11 mouse cellular contexts compared by ENCODE assay signal in the genomic region with DNA sequence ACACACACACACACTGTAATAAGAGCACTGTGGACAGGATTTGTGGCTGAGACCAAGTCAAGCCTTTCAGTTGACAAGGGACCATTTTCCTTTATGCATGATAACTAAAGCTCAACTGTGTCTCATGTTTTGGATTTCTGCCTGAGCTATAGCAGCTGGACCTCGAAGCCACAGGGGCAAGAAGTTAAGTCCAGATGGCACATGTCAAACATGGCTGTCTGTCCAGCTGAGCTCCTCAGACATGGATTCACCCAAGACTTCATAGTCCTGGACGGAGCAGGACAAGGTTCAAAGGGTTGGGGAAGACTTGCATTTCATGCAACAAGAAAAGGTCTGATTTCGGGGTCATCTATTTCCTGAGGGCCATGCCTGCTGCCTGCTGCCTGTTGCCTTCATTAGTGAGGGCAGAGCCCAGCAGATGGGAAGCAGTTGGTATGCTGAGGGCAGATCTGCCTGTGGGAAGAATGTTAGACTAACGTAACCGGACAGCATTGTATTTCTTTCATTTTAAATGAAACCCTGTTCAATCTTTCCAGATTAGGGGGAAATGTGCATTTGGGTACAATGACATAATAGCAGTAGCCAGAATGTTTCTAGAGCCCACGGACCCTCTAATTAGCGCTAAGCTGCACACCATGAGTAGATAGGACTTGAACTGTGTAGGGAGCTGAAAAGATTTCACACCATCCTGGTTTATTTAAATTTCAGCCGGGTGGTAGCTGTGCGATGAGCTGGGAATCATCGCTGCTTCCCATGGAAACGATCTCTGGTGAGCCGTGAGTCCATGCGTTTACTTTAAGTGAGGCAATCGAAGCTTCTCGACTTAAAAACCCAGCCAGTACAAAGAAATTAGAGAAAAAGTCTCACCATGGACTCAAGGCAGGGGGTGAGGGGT.
DNase-seq lines count a peak whose midpoint lies in the region; ATAC-seq and TF ChIP-seq lines count a peak whose summit lies in the region.
"Had no signal": no experiment of that assay in that cellular context is flagged by ENCODE, and none has a peak within 500 bp of the region (broad histone marks: within the 10 kb centered on the region; RNA-seq: fewer than 3 reads in every experiment).

No protein-coding gene starts in this region.

- 32% methylated on average over 15 of the region's 15 CpGs for WGBS in hindbrain, postnatal 0 days
- 59% methylated on average over 15 of the region's 15 CpGs for WGBS in hindbrain, embryonic 11.5 days
- 53% methylated on average over 15 of the region's 15 CpGs for WGBS in lung, embryonic 16.5 days
- 23% methylated on average over 15 of the region's 15 CpGs for WGBS in forebrain, embryonic 14.5 days
- 74% methylated on average over 15 of the region's 15 CpGs for WGBS in liver, embryonic 11.5 days

- TF ChIP-seq CTCF in hindbrain, postnatal 0 days (IDR thresholded peaks at IDR 0.05; ENCODE audit: low read depth): no peak

- H3K27ac ChIP-seq in hindbrain, postnatal 0 days: peak overlapping the region; percentile 16; the same call in 1 of the 2 replicates
- H3K27ac ChIP-seq in hindbrain, embryonic 11.5 days (ENCODE audit: low read depth, low read length): no peak overlapping the region
- H3K27ac ChIP-seq in lung, embryonic 16.5 days (ENCODE audit: low read length): peak overlapping the region; percentile 55
- H3K27ac ChIP-seq in forebrain, embryonic 14.5 days (ENCODE audit: low read depth, low read length): peak overlapping the region; percentile 60; the same call in 1 of the 2 replicates
- no peak overlapping the region for H3K27ac ChIP-seq in liver, embryonic 11.5 days (ENCODE audit: low read depth, low read length)
- H3K27ac ChIP-seq: limb, embryonic 15.5 days; neural tube, embryonic 13.5 days had no signal

- H3K27me3 ChIP-seq in hindbrain, postnatal 0 days (ENCODE audit: insufficient read depth, low read length): no peaks in the 10 kb centered on the region
- H3K27me3 ChIP-seq in hindbrain, embryonic 11.5 days (ENCODE audit: control insufficient read depth, insufficient read depth, low read length): no peaks in the 10 kb centered on the region
- H3K27me3 ChIP-seq in lung, embryonic 16.5 days (ENCODE audit: control insufficient read depth, insufficient read depth, low read depth, low read length): no peaks in the 10 kb centered on the region
- H3K27me3 ChIP-seq in forebrain, embryonic 14.5 days (replicated peaks; ENCODE audit: control insufficient read depth, insufficient read depth, low read length): no peaks in the 10 kb centered on the region
- no peaks in the 10 kb centered on the region for H3K27me3 ChIP-seq in liver, embryonic 11.5 days (replicated peaks; ENCODE audit: control insufficient read depth, insufficient read depth, low read length)
- H3K27me3 ChIP-seq: limb, embryonic 15.5 days; neural tube, embryonic 13.5 days had no signal

- no peak overlapping the region for H3K4me2 ChIP-seq in hindbrain, postnatal 0 days (ENCODE audit: low read depth, low read length)
- no peak overlapping the region for H3K4me2 ChIP-seq in hindbrain, embryonic 11.5 days (replicated peaks; ENCODE audit: low read depth, low read length)
- no peak overlapping the region for H3K4me2 ChIP-seq in lung, embryonic 16.5 days (ENCODE audit: low read depth, low read length)
- H3K4me2 ChIP-seq in forebrain, embryonic 14.5 days (ENCODE audit: low read length): no peak overlapping the region
- no peak overlapping the region for H3K4me2 ChIP-seq in liver, embryonic 11.5 days
- H3K4me2 ChIP-seq: limb, embryonic 15.5 days; neural tube, embryonic 13.5 days had no signal

- H3K9ac ChIP-seq in hindbrain, postnatal 0 days (replicated peaks; ENCODE audit: low read length): no peak overlapping the region
- H3K9ac ChIP-seq in hindbrain, embryonic 11.5 days (ENCODE audit: low read depth, low read length): no peak overlapping the region
- H3K9ac ChIP-seq in lung, embryonic 16.5 days (ENCODE audit: low read length): no peak overlapping the region
- H3K9ac ChIP-seq in forebrain, embryonic 14.5 days (ENCODE audit: low read length): no peak overlapping the region
- no peak overlapping the region for H3K9ac ChIP-seq in liver, embryonic 11.5 days (ENCODE audit: low read depth, low read length)
- H3K9ac ChIP-seq: limb, embryonic 15.5 days; neural tube, embryonic 13.5 days had no signal

- peaks cover 29% of the 10 kb centered on the region for H3K4me1 ChIP-seq in hindbrain, postnatal 0 days (ENCODE audit: insufficient read depth, low read length)
- H3K4me1 ChIP-seq in hindbrain, embryonic 11.5 days (replicated peaks; ENCODE audit: control insufficient read depth, insufficient read depth, low read length): no peaks in the 10 kb centered on the region; the same call in 1 of the 2 replicates
- peaks cover 21% of the 10 kb centered on the region for H3K4me1 ChIP-seq in lung, embryonic 16.5 days (replicated peaks; ENCODE audit: control insufficient read depth, insufficient read depth, low read length)
- peaks cover 22% of the 10 kb centered on the region for H3K4me1 ChIP-seq in forebrain, embryonic 14.5 days (ENCODE audit: control insufficient read depth, insufficient read depth, low read length)
- H3K4me1 ChIP-seq in liver, embryonic 11.5 days (replicated peaks; ENCODE audit: control insufficient read depth, insufficient read depth, low read length): peaks cover 4% of the 10 kb centered on the region

- H3K4me3 ChIP-seq in hindbrain, postnatal 0 days (ENCODE audit: low read length): no peak overlapping the region
- H3K4me3 ChIP-seq in hindbrain, embryonic 11.5 days (ENCODE audit: low read depth, low read length): no peak overlapping the region
- H3K4me3 ChIP-seq in lung, embryonic 16.5 days (ENCODE audit: low read length): no peak overlapping the region
- H3K4me3 ChIP-seq in forebrain, embryonic 14.5 days (ENCODE audit: low read depth, low read length): no peak overlapping the region
- no peak overlapping the region for H3K4me3 ChIP-seq in liver, embryonic 11.5 days (ENCODE audit: low read depth, low read length)
- H3K4me3 ChIP-seq: limb, embryonic 15.5 days; neural tube, embryonic 13.5 days had no signal

- peak; percentile 62 for DNase-seq in hindbrain, postnatal 0 days (ENCODE audit: low spot score)
- DNase-seq in hindbrain, embryonic 11.5 days (ENCODE audit: low spot score): no peak
- DNase-seq in lung, postnatal 36 days: no peak
- peak; percentile 58 for DNase-seq in forebrain, embryonic 14.5 days (ENCODE audit: low spot score)
- peak; percentile 78 for DNase-seq in retina, postnatal 1 day
- DNase-seq in liver, embryonic 11.5 days (ENCODE audit: low spot score): no peak
- DNase-seq: right cerebral cortex, adult 18-20 months; thymus, postnatal 36 days had no signal

- no peaks in the 10 kb centered on the region for H3K36me3 ChIP-seq in hindbrain, postnatal 0 days (ENCODE audit: insufficient read depth, low read length)
- no peaks in the 10 kb centered on the region for H3K36me3 ChIP-seq in hindbrain, embryonic 11.5 days (ENCODE audit: control insufficient read depth, insufficient read depth, low read length)
- no peaks in the 10 kb centered on the region for H3K36me3 ChIP-seq in lung, embryonic 16.5 days (ENCODE audit: control insufficient read depth, insufficient read depth, low read length)
- H3K36me3 ChIP-seq in forebrain, embryonic 14.5 days (ENCODE audit: control insufficient read depth, insufficient read depth, low read length): no peaks in the 10 kb centered on the region
- no peaks in the 10 kb centered on the region for H3K36me3 ChIP-seq in liver, embryonic 11.5 days (ENCODE audit: control insufficient read depth, insufficient read depth, low read length)
- H3K36me3 ChIP-seq: limb, embryonic 15.5 days; neural tube, embryonic 13.5 days had no signal

- ATAC-seq in hindbrain, postnatal 0 days: peak; percentile 44
- no peak for ATAC-seq in hindbrain, embryonic 11.5 days (ENCODE audit: low FRiP score)
- ATAC-seq in lung, embryonic 16.5 days (ENCODE audit: low read depth): peak; percentile 67
- peak; percentile 63 for ATAC-seq in forebrain, embryonic 14.5 days
- ATAC-seq in liver, embryonic 11.5 days (replicated peaks; ENCODE audit: low FRiP score): no peak

- H3K9me3 ChIP-seq in hindbrain, postnatal 0 days (ENCODE audit: low read length): no peaks in the 10 kb centered on the region
- no peaks in the 10 kb centered on the region for H3K9me3 ChIP-seq in hindbrain, embryonic 11.5 days (ENCODE audit: control insufficient read depth, low read length)
- H3K9me3 ChIP-seq in lung, embryonic 16.5 days (ENCODE audit: control insufficient read depth, low read length): no peaks in the 10 kb centered on the region
- H3K9me3 ChIP-seq in forebrain, embryonic 14.5 days (replicated peaks; ENCODE audit: control insufficient read depth, low read length): no peaks in the 10 kb centered on the region
- no peaks in the 10 kb centered on the region for H3K9me3 ChIP-seq in liver, embryonic 11.5 days (ENCODE audit: control insufficient read depth, low read length)
- H3K9me3 ChIP-seq: limb, embryonic 15.5 days; neural tube, embryonic 13.5 days had no signal

Comparison
In these comparisons a context has a peak if more than half of its experiments do, and no peak if none do; other contexts are left out.
1. ATAC-seq: peak in hindbrain, postnatal 0 days (single experiment), lung, embryonic 16.5 days (single experiment) and forebrain, embryonic 14.5 days (single experiment); none in hindbrain, embryonic 11.5 days (single experiment) and liver, embryonic 11.5 days (single experiment).
2. DNase-seq: peak in hindbrain, postnatal 0 days (single experiment), forebrain, embryonic 14.5 days (single experiment) and retina, postnatal 1 day (single experiment); none in hindbrain, embryonic 11.5 days (single experiment), lung, postnatal 36 days (single experiment) and liver, embryonic 11.5 days (single experiment).
3. H3K27ac ChIP-seq: peak in hindbrain, postnatal 0 days (single experiment), lung, embryonic 16.5 days (single experiment) and forebrain, embryonic 14.5 days (single experiment); none in hindbrain, embryonic 11.5 days (single experiment) and liver, embryonic 11.5 days (single experiment).